Mouse (Mus musculus): Measurements from ENCODE around the gene Vpreb3.
A peak's percentile ranks its signal among the peaks of the same experiment; 100 is the strongest.

Vpreb3 gene

GRCm38 (mm10) chr10:75932081-75932678, 10.7 kb upstream of the Vpreb3 start:
- DNase-seq (ENCODE audit: low spot score) = peak; percentile 72

- peak; percentile 28 for DNase-seq (ENCODE audit: low spot score)
These were observed 10.0 kb upstream of the Vpreb3 start, which contains the start of gene Chchd10 for GRCm38 (mm10) chr10:75932891-75933290. Chchd10 (plus strand) TSS chr10:75933130.

DNA sequence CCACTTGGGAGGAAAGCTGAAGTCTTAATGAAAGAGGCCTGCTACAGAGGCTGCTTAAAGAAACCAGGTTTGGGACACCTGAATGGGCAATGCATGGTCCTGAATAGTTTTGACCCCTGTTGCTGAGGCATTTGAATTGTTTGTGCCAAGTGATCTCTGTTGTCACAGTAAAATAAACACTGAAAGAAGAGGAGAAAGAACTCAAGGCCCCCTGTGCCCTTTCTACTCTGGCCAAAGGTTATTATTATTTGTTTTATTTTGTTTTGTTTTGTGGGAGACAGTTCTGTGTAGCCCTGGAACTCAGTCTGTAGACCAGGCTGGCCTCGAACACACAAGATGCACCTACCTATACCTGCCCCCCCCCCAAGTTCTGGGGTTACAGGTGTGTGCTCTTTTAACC, 7.9 kb upstream of the Vpreb3 start:
- no peak for DNase-seq (ENCODE audit: low spot score)

- peak; percentile 88 for DNase-seq (ENCODE audit: low spot score)
These were observed 6.9 kb upstream of the Vpreb3 start, which contains the start of gene Mmp11 for GRCm38 (mm10) chr10:75935680-75936541. Mmp11 (minus strand) TSS chr10:75936496.

DNA sequence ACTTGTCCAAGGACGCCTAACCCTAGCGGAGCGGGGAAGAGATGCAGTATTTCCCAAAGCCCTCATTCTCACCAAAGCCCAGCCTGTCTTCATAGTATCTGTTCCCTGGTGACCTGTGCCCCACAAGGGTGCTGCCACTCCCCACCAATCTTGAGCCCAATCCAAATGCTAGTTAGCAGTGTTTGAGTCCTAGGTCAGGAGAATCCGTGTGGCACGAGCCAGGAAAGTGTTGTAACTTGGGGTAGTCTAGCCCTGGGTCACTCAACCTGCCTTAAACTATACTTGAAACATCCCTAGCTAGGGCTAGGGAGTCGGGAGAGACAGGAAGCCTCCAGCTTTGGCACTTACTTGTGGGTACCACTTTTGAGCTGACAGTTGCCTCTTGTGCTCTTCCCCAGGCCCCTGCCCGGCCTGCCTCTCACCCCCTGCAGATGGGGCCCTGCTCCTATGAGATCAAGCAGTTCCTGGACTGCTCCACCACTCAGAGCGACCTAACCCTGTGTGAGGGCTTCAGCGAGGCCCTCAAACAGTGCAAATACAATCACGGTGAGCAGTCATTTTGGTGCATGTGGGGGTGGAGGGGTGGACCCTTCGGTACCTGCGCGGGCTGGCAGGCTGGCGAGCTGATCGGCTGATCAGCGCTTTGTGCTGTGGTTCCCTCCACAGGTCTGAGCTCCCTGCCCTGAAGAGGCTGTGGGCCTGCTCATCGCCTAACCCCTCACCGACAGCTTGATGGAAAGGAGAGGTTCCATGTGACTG, 5.8 kb upstream of the Vpreb3 start:
- DNase-seq (ENCODE audit: low spot score) = peak; percentile 26

GRCm38 (mm10) chr10:75937851-75938643, 4.8 kb upstream of the Vpreb3 start:
- peak; percentile 81 for DNase-seq (ENCODE audit: low spot score)

GRCm38 (mm10) chr10:75939481-75940234, 3.2 kb upstream of the Vpreb3 start:
- DNase-seq (ENCODE audit: low spot score) = no peak

DNA sequence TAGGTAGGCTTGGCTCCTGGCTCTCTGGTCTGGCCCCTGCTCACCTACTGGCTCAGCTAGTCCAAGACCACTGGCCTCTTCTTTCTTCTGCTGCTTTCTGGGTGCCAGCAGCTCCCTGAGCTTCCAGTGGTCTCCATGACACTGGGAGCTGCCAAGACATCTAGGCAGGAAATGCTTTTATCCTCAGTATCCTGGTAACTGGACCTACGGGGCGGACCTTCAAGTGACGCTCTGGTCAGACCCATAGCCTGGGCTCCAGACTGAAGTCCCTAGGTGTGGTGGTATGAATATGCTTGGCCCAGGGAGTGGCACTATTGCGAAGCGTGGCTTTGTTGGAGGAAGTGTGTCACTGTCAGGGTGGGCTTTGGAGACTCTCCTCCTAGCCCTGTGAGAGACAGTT, 2.3 kb upstream of the Vpreb3 start, which contains the start of gene Gm867:
Gene Gm867, minus strand, starts transcription at position 153 of the 400 bp plus-strand sequence.
- no peak for DNase-seq (ENCODE audit: low spot score)

DNA sequence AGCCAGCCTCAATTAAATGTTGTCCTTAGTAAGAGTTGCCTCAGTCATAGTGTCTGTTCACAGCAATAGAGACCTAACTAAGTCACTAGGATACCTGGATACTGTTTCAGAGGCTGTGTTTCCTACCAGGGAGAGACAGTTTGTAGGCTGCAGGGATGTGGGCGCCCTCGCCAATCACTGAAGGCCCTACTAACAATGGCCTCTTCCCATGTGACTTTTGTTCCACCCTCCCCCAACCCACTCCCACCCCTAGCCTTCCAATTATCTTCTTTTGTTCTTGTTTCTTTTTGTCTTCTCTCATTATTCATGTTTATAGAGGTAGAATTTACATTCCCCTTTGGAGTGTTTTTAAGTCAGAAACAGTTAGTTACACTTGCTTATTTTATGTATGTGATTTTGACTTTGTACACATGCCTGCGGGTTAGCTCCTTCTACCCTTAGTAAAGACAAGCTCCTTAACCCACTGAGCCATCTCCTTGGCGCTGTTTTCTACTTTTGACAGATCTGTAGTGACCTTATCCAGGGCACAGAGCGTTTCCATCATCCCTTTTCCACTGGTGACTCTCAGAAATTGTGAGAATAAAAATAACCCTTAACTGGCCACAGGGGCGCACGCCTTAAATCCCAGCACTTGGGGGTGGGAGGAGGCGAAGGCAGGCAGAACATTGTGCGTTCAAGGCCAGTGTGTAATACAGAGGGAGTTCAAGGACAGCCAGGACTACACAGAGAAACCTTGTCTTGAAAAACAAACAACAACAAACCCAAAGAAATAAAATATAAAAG, 1.6 kb upstream of the Vpreb3 start:
- no peak for DNase-seq (ENCODE audit: low spot score)

- peak; percentile 53 for DNase-seq (ENCODE audit: low spot score)
These were observed 1.4 kb downstream of the Vpreb3 start for GRCm38 (mm10) chr10:75944066-75944772.

GRCm38 (mm10) chr10:75945213-75945612, 2.4 kb downstream of the Vpreb3 start:
- DNase-seq (ENCODE audit: low spot score) = no peak

GRCm38 (mm10) chr10:75945896-75946295, 3.0 kb downstream of the Vpreb3 start:
- DNase-seq (ENCODE audit: low spot score) = no peak

- DNase-seq (ENCODE audit: low spot score) = no peak
These were observed 5.2 kb downstream of the Vpreb3 start for GRCm38 (mm10) chr10:75948079-75948478.

DNA sequence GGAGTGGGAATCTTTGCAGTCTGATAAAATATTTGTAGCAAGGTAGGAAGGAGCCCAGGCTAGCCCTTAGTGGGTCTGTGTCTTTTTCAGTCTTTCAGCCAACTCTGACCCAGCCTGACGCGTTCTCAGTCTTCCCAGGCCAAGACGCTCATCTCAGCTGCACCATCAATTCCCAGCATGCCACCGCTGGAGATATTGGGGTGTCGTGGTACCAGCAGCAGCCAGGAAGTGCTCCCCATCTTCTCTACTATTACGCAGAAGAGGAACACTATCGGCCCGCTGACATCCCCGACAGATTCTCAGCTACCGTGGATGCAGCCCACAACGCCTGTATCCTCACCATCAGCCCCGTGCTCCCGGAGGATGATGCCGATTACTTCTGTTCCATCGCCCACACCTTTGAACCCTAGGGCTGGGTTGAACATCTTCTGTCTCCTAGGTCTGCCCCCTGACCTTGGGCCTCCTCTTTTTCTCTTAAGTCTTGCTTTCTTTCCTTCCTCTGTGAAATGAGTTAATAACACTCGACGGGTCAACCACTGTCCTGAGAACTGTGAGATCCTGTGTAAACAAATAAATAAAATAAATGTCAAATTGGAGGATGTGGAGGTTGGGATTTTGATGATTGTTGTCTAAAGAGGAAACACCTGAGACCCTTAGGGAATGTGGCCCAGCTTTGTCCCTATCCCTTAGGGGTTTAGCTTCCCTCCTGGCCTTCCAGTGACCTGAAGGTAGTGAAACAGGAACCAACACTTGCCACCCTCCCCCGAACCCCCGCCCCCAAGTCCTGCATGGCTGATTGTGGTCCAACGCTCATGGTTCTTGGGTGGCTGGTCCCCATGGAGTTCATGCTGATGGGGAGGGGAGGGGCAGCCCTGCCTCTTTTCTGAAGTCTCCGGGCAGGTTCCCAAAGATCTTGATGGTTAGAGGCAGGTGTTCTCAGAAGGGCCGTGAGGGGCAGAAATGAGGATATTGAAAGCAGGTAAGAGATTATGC, 6.5 kb downstream of the Vpreb3 start:
- no peak for DNase-seq (ENCODE audit: low spot score)

DNA sequence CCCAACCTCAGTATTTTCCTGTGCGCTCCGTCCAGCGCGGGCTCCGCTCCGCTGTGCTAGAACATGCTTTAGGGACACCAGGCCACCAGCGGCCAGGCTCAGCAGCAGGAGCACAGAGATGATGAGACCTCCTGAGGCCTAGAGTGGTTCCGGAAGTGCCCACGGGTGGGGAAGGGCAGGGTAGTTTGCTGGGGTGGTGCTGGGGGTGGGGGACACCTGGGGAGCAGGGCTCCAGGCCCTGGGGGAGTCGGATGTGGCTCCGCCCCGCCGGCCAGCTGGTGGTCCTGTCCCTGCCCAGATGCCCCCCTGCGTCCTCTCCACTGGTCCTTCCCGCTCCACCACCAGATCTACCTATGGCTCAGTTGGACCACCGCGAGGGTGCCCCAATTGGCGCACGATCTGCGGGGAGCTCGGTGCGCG, 7.9 kb downstream of the Vpreb3 start:
- DNase-seq (ENCODE audit: low spot score) = no peak

DNA sequence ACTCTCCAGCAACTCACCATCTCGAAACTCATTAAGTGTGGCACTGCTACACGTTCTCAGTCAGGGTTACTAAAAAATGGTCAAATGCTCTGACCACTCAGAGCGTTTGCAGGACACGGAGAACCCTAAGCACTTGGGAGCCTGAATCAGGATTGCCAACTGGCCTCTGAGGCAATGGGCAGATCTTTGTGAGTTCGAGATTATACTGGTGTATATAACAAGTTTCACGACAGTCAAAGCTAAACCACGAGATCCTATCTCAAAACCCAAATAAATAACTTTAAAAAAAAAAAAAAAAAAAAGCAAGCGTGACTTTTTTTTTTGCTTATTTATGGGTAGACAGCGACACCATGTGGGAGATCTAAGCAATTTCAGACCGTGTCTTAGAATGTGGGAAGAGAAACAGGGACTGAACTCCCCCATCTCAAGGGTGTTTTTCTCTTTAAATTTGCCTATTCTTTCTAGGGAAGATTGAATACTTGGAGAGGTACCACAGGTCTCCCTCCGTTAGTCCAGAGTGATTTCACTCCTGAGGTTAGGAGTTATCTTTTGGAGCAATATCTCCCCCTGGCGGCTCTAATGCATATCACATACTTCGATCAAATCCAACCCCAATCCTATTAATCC, 8.7 kb downstream of the Vpreb3 start:
- DNase-seq (ENCODE audit: low spot score) = peak; percentile 73

GRCm38 (mm10) chr10:75954381-75954811, 11.5 kb downstream of the Vpreb3 start, which contains the start of gene Gm5134:
Gm5134 (plus strand) TSS chr10:75954514.
- DNase-seq (ENCODE audit: low spot score) = no peak

GRCm38 (mm10) chr10:75973846-75974245, 31.0 kb downstream of the Vpreb3 start:
- no peak for DNase-seq (ENCODE audit: low spot score)
